Mouse (Mus musculus): Measurements from ENCODE around the gene Lrrc72. TPM values are rescaled to one million over a fixed set of nuclear protein-coding genes. Genes with fewer than 3 reads are reported as not detected.

Gene Lrrc72
- total and polyA plus RNA-seq, 3 experiments: not detected

- H3K27me3 ChIP-seq (ENCODE audit: insufficient read depth, low read length): no peaks in the 10 kb centered on the region
- H3K9me3 ChIP-seq (replicated peaks): peaks cover 2% of the 10 kb centered on the region; the same call in 1 of the 2 replicates
- H3K4me3 ChIP-seq (ENCODE audit: low read depth, low read length): no peak overlapping the region
- ATAC-seq (ENCODE audit: extremely low read depth, insufficient number of reproducible peaks, low FRiP score, poor library complexity, severe bottlenecking) (no peak), DNase-seq (ENCODE audit: low spot score) (no peak)
- no peaks in the 10 kb centered on the region for H3K4me1 ChIP-seq (ENCODE audit: insufficient read depth, low read depth, low read length)
- no peaks in the 10 kb centered on the region for H3K36me3 ChIP-seq (replicated peaks)
- TF ChIP-seq GATA2 (IDR thresholded peaks at IDR 0.05; ENCODE audit: borderline replicate concordance, low read depth, low read length) (no peak), POLR2AphosphoS5 (IDR thresholded peaks at IDR 0.05; ENCODE audit: insufficient replicate concordance, low read depth, low read length) (no peak), TAL1 (conservative IDR thresholded peaks at IDR 0.05; ENCODE audit: low read depth, low read length) (no peak), GATA1 (IDR thresholded peaks at IDR 0.05; ENCODE audit: borderline replicate concordance, low read length) (no peak), CTCF (IDR thresholded peaks at IDR 0.05; ENCODE audit: low read depth, low read length) (no peak)
Measured at GRCm38 (mm10) chr12:36267670-36268246, 14.6 kb upstream of the Lrrc72 start.

GRCm38 (mm10) chr12:36262116-36262721 is 9.0 kb upstream of the Lrrc72 start:
- Histone ChIP-seq H3K4me1 (ENCODE audit: insufficient read depth, low read depth, low read length) (no peaks in the 10 kb centered on the region), H3K4me3 (ENCODE audit: low read depth, low read length) (no peak overlapping the region), H3K36me3 (replicated peaks) (no peaks in the 10 kb centered on the region), H3K9me3 (replicated peaks) (no peaks in the 10 kb centered on the region), H3K27me3 (ENCODE audit: insufficient read depth, low read length) (no peaks in the 10 kb centered on the region)
- DNase-seq (ENCODE audit: low spot score) (no peak), ATAC-seq (ENCODE audit: extremely low read depth, insufficient number of reproducible peaks, low FRiP score, poor library complexity, severe bottlenecking) (no peak)
- no peak for TF ChIP-seq POLR2AphosphoS5 (IDR thresholded peaks at IDR 0.05; ENCODE audit: insufficient replicate concordance, low read depth, low read length)

- H3K9me3 ChIP-seq (replicated peaks): no peaks in the 10 kb centered on the region
- no peak for DNase-seq (ENCODE audit: low spot score)
- H3K36me3 ChIP-seq (replicated peaks): no peaks in the 10 kb centered on the region
- no peak for TF ChIP-seq TAL1 (conservative IDR thresholded peaks at IDR 0.05; ENCODE audit: low read depth, low read length)
- TF ChIP-seq GATA2 (IDR thresholded peaks at IDR 0.05; ENCODE audit: borderline replicate concordance, low read depth, low read length): no peak
- TF ChIP-seq CTCF (IDR thresholded peaks at IDR 0.05; ENCODE audit: low read depth, low read length): no peak
- no peak for TF ChIP-seq POLR2AphosphoS5 (IDR thresholded peaks at IDR 0.05; ENCODE audit: insufficient replicate concordance, low read depth, low read length)
- TF ChIP-seq GATA1 (IDR thresholded peaks at IDR 0.05; ENCODE audit: borderline replicate concordance, low read length): no peak
- no peak for ATAC-seq (ENCODE audit: extremely low read depth, insufficient number of reproducible peaks, low FRiP score, poor library complexity, severe bottlenecking)
- 0 out of 2 replicates have a peak, but pooled peaks cover 2% of the 10 kb centered on the region for H3K27me3 ChIP-seq (ENCODE audit: insufficient read depth, low read length)
- no peak overlapping the region for H3K4me3 ChIP-seq (ENCODE audit: low read depth, low read length)
- no peaks in the 10 kb centered on the region for H3K4me1 ChIP-seq (ENCODE audit: insufficient read depth, low read depth, low read length)
Measured at GRCm38 (mm10) chr12:36255413-36255812, 2.2 kb upstream of the Lrrc72 start.

GRCm38 (mm10) chr12:36241171-36241570 is 12.0 kb downstream of the Lrrc72 start:
- ATAC-seq (ENCODE audit: extremely low read depth, insufficient number of reproducible peaks, low FRiP score, poor library complexity, severe bottlenecking): no peak; the same call in 1 of the 2 replicates
- Histone ChIP-seq H3K27me3 (ENCODE audit: insufficient read depth, low read length) (peaks cover 1% of the 10 kb centered on the region; the same call in 1 of the 2 replicates), H3K36me3 (replicated peaks) (no peaks in the 10 kb centered on the region), H3K4me1 (ENCODE audit: insufficient read depth, low read depth, low read length) (no peaks in the 10 kb centered on the region), H3K9me3 (replicated peaks) (no peaks in the 10 kb centered on the region), H3K4me3 (ENCODE audit: low read depth, low read length) (no peak overlapping the region)
- TF ChIP-seq POLR2AphosphoS5 (IDR thresholded peaks at IDR 0.05; ENCODE audit: insufficient replicate concordance, low read depth, low read length) (no peak), CTCF (IDR thresholded peaks at IDR 0.05; ENCODE audit: low read depth, low read length) (no peak), TAL1 (conservative IDR thresholded peaks at IDR 0.05; ENCODE audit: low read depth, low read length) (no peak), GATA2 (IDR thresholded peaks at IDR 0.05; ENCODE audit: borderline replicate concordance, low read depth, low read length) (no peak), GATA1 (IDR thresholded peaks at IDR 0.05; ENCODE audit: borderline replicate concordance, low read length) (no peak)
- DNase-seq (ENCODE audit: low spot score): no peak

GRCm38 (mm10) chr12:36231386-36231785 is 21.8 kb downstream of the Lrrc72 start:
- no peak for TF ChIP-seq CTCF (IDR thresholded peaks at IDR 0.05; ENCODE audit: low read depth, low read length)
- TF ChIP-seq POLR2AphosphoS5 (IDR thresholded peaks at IDR 0.05; ENCODE audit: insufficient replicate concordance, low read depth, low read length): no peak
- no peak for TF ChIP-seq GATA2 (IDR thresholded peaks at IDR 0.05; ENCODE audit: borderline replicate concordance, low read depth, low read length)
- no peak for TF ChIP-seq TAL1 (conservative IDR thresholded peaks at IDR 0.05; ENCODE audit: low read depth, low read length)
- no peak for TF ChIP-seq GATA1 (IDR thresholded peaks at IDR 0.05; ENCODE audit: borderline replicate concordance, low read length)
- peaks cover 2% of the 10 kb centered on the region for H3K27me3 ChIP-seq (ENCODE audit: insufficient read depth, low read length)
- ATAC-seq (ENCODE audit: extremely low read depth, insufficient number of reproducible peaks, low FRiP score, poor library complexity, severe bottlenecking) (no peak), DNase-seq (ENCODE audit: low spot score) (no peak)
- no peaks in the 10 kb centered on the region for H3K36me3 ChIP-seq (replicated peaks)
- peaks cover 2% of the 10 kb centered on the region; the same call in 1 of the 2 replicates for H3K4me1 ChIP-seq (ENCODE audit: insufficient read depth, low read depth, low read length)
- H3K9me3 ChIP-seq (replicated peaks): no peaks in the 10 kb centered on the region; the same call in 1 of the 2 replicates
- H3K4me3 ChIP-seq (ENCODE audit: low read depth, low read length): no peak overlapping the region

GRCm38 (mm10) chr12:36224392-36224791 is 28.8 kb downstream of the Lrrc72 start:
- H3K36me3 ChIP-seq (replicated peaks): no peaks in the 10 kb centered on the region
- TF ChIP-seq POLR2AphosphoS5 (IDR thresholded peaks at IDR 0.05; ENCODE audit: insufficient replicate concordance, low read depth, low read length) (no peak), GATA1 (IDR thresholded peaks at IDR 0.05; ENCODE audit: borderline replicate concordance, low read length) (no peak), CTCF (IDR thresholded peaks at IDR 0.05; ENCODE audit: low read depth, low read length) (no peak), TAL1 (conservative IDR thresholded peaks at IDR 0.05; ENCODE audit: low read depth, low read length) (no peak), GATA2 (IDR thresholded peaks at IDR 0.05; ENCODE audit: borderline replicate concordance, low read depth, low read length) (no peak)
- H3K4me3 ChIP-seq (ENCODE audit: low read depth, low read length): no peak overlapping the region
- H3K27me3 ChIP-seq (ENCODE audit: insufficient read depth, low read length): peaks cover 2% of the 10 kb centered on the region; the same call in 1 of the 2 replicates
- DNase-seq (ENCODE audit: low spot score) (no peak), ATAC-seq (ENCODE audit: extremely low read depth, insufficient number of reproducible peaks, low FRiP score, poor library complexity, severe bottlenecking) (no peak)
- H3K4me1 ChIP-seq (ENCODE audit: insufficient read depth, low read depth, low read length): no peaks in the 10 kb centered on the region
- H3K9me3 ChIP-seq (replicated peaks): no peaks in the 10 kb centered on the region; the same call in 1 of the 2 replicates

Measured in G1E (cell line).